Mouse (Mus musculus): ENCODE results near the gene Gpr137. TPM values are rescaled to one million over a fixed set of nuclear protein-coding genes. Genes with fewer than 3 reads are reported as not detected.

Gpr137 gene
- polyA plus RNA-seq, 1 experiment from 2014 or later = 20.8 TPM

GRCm38 (mm10) chr19:6937541-6938465 is 4.5 kb downstream of the Gpr137 start:
- H3K27ac ChIP-seq (replicated peaks in 1 of 2; ENCODE audit: control insufficient read depth in 1 of 2, insufficient read depth in 1 of 2, low read depth in 2 of 2, low read length in 2 of 2) = no peak overlapping the region
- peaks cover 9 to 25% of the 10 kb centered on the region in 2 experiments for H3K4me1 ChIP-seq (ENCODE audit: control insufficient read depth in 2 of 2, insufficient read depth in 2 of 2, low read length in 2 of 2)
- H3K4me3 ChIP-seq (ENCODE audit: control insufficient read depth in 1 of 2, insufficient read depth in 1 of 2, low read depth in 1 of 2, low read length in 2 of 2) = no peak overlapping the region
- 0 out of 2 replicates have a peak overlapping the region, but pooled peaks have one; percentile 2 for H3K9ac ChIP-seq (ENCODE audit: low read length)
- no peak overlapping the region for H3K4me2 ChIP-seq (ENCODE audit: low read length)
- no peak for ATAC-seq (ENCODE audit: insufficient number of reproducible peaks, insufficient read depth, low FRiP score, low read depth)
- no peaks in the 10 kb centered on the region for H3K9me3 ChIP-seq (ENCODE audit: control insufficient read depth, low read length)
- 0 out of 2 replicates have a peak, but pooled peaks cover 6% of the 10 kb centered on the region for H3K36me3 ChIP-seq (ENCODE audit: control insufficient read depth, insufficient read depth, low read length)
- H3K27me3 ChIP-seq (ENCODE audit: control insufficient read depth, insufficient read depth, low read length) = peaks cover 36% of the 10 kb centered on the region
- 77% methylated on average over 16 of the region's 16 CpGs for WGBS

- no peak overlapping the region for H3K27ac ChIP-seq (replicated peaks in 1 of 2; ENCODE audit: control insufficient read depth in 1 of 2, insufficient read depth in 1 of 2, low read depth in 2 of 2, low read length in 2 of 2)
- peaks cover 8 to 22% of the 10 kb centered on the region in 2 experiments for H3K4me1 ChIP-seq (ENCODE audit: control insufficient read depth in 2 of 2, insufficient read depth in 2 of 2, low read length in 2 of 2)
- WGBS = 16% methylated on average over 3 of the region's 3 CpGs
- H3K9ac ChIP-seq (ENCODE audit: low read length) = no peak overlapping the region
- H3K27me3 ChIP-seq (ENCODE audit: control insufficient read depth, insufficient read depth, low read length) = peaks cover 51% of the 10 kb centered on the region
- H3K4me2 ChIP-seq (ENCODE audit: low read length) = no peak overlapping the region
- 0 out of 2 replicates have a peak, but pooled peaks cover 6% of the 10 kb centered on the region for H3K36me3 ChIP-seq (ENCODE audit: control insufficient read depth, insufficient read depth, low read length)
- H3K9me3 ChIP-seq (ENCODE audit: control insufficient read depth, low read length) = no peaks in the 10 kb centered on the region
- no peak for ATAC-seq (ENCODE audit: insufficient number of reproducible peaks, insufficient read depth, low FRiP score, low read depth)
- H3K4me3 ChIP-seq (ENCODE audit: control insufficient read depth in 1 of 2, insufficient read depth in 1 of 2, low read depth in 1 of 2, low read length in 2 of 2) = no peak overlapping the region
Measured at GRCm38 (mm10) chr19:6936299-6936698, 6.0 kb downstream of the Gpr137 start.

DNA sequence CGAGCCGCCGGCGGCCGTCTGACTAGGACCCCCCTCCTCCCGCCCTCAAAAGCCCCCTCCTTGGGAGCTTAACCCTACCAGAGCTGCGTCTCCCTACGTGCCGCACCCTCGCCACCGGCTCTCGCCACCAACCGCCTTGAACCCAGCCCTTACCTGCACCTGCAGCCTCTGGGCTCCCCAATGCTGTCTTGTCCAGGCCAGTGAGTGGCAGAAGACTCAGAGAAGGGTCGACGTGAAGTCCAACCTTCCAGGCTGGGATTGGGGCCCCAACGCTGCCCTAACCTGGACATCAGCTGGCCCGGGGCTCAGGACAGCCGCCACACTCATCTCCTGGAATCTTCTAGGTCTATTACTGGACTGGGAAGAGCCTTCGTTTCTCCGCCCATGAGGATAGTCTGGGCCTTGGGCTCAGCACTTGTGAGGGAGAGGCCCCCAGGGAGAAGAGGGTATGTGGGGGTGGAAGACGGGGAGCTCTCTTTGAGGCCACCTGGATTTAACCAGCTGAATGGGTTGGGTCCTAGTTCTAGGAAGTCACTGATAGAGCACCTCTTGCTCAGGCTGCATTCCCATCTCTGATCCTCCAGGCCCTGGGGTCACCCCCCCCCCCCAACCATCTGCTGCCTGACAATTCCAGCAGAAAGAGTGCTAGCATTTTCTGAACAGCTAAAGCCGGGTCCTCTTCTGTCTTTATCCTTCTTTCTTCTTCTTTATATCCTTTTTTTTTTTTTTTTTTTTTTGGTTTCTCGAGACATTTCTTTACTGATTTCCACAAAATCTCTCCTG is 7.9 kb downstream of the Gpr137 start, which contains the start of gene Kcnk4:
Gene Kcnk4 (minus strand): TSS at position 321 of the 783 bp plus-strand sequence.
- WGBS = 8% methylated on average over 23 of the region's 23 CpGs
- H3K36me3 ChIP-seq (ENCODE audit: control insufficient read depth, insufficient read depth, low read length) = 0 out of 2 replicates have a peak, but pooled peaks cover 6% of the 10 kb centered on the region
- ATAC-seq (ENCODE audit: insufficient number of reproducible peaks, insufficient read depth, low FRiP score, low read depth) = no peak
- no peaks in the 10 kb centered on the region for H3K9me3 ChIP-seq (ENCODE audit: control insufficient read depth, low read length)
- peak within 1 kb of the TSS; percentile 38 to 48 for H3K4me3 ChIP-seq (ENCODE audit: control insufficient read depth in 1 of 2, insufficient read depth in 1 of 2, low read depth in 1 of 2, low read length in 2 of 2)
- peak within 1 kb of the TSS; percentile 64 for H3K9ac ChIP-seq (ENCODE audit: low read length)
- peak within 1 kb of the TSS; percentile 95 for H3K4me2 ChIP-seq (ENCODE audit: low read length)
- H3K4me1 ChIP-seq (ENCODE audit: control insufficient read depth in 2 of 2, insufficient read depth in 2 of 2, low read length in 2 of 2) = peaks cover 0 to 12% of the 10 kb centered on the region in 2 experiments; a peak in 3 of 4 replicates
- H3K27ac ChIP-seq (replicated peaks in 1 of 2; ENCODE audit: control insufficient read depth in 1 of 2, insufficient read depth in 1 of 2, low read depth in 2 of 2, low read length in 2 of 2) = no peak within 1 kb of the TSS
- H3K27me3 ChIP-seq (ENCODE audit: control insufficient read depth, insufficient read depth, low read length) = peaks cover 64% of the 10 kb centered on the region

DNA sequence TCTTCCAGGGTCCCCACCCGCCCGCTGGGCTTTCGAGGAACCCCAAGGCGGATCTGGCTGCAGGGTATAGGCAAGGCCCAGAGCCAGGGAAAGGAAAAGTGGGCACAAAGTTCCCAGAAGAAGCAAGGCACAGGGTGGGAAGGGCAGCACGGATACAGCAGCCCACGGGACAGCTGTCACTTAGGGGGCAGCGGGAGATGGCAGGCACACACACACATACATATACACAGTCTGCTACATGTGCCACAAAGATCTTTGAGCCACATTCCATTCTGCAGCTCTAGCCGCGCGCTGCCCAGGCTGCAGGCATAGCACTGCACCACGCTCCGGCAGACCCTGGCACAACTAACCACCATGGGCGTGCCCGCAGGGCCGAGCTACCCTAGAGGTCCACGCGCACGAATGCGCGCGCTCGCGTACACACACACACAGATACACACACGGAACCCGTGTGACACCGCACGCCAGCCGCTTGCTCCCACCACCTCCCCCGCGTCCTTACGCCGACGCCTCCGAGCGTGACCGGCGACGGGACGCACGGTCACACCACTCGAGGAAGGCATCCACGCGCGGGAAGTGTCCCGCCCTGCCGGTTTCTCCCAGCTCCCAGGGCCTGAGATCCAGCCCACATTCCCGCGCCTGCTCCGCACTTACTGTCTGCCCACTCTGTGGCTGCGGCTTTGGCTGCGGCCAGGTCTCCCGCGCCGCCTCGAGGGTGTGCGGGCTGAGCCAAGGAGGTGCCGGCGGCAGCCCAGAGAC is 8.7 kb downstream of the Gpr137 start:
- Histone ChIP-seq H3K4me2 (ENCODE audit: low read length) (peak overlapping the region; percentile 95), H3K4me1 (ENCODE audit: control insufficient read depth in 2 of 2, insufficient read depth in 2 of 2, low read length in 2 of 2) (peaks cover 0 to 12% of the 10 kb centered on the region in 2 experiments; a peak in 3 of 4 replicates), H3K36me3 (ENCODE audit: control insufficient read depth, insufficient read depth, low read length) (0 out of 2 replicates have a peak, but pooled peaks cover 6% of the 10 kb centered on the region), H3K27ac (replicated peaks in 1 of 2; ENCODE audit: control insufficient read depth in 1 of 2, insufficient read depth in 1 of 2, low read depth in 2 of 2, low read length in 2 of 2) (no peak overlapping the region), H3K27me3 (ENCODE audit: control insufficient read depth, insufficient read depth, low read length) (peaks cover 71% of the 10 kb centered on the region), H3K4me3 (ENCODE audit: control insufficient read depth in 1 of 2, insufficient read depth in 1 of 2, low read depth in 1 of 2, low read length in 2 of 2) (peak overlapping the region; percentile 38 to 48), H3K9ac (ENCODE audit: low read length) (peak overlapping the region; percentile 64), H3K9me3 (ENCODE audit: control insufficient read depth, low read length) (no peaks in the 10 kb centered on the region)
- no peak for ATAC-seq (ENCODE audit: insufficient number of reproducible peaks, insufficient read depth, low FRiP score, low read depth)
- 5% methylated on average over 58 of the region's 58 CpGs for WGBS

DNA sequence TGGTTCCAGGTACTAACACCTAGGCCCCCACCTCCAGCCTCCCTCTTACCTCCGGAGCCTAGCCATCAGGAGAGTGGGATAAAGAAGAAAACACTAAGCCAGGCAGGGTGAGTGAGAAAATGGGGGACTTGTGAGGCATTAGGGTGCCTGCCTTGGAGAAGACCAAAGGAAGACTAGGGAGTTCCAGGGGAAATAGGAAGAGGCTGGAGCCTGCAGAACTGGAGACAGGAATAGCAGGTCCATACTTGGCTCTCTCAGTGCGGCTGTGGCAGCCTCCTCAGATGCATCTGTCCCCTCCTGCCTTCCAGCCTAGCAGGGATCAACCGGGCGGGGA is 9.2 kb downstream of the Gpr137 start:
- H3K9me3 ChIP-seq (ENCODE audit: control insufficient read depth, low read length) = no peaks in the 10 kb centered on the region
- H3K4me1 ChIP-seq (ENCODE audit: control insufficient read depth in 2 of 2, insufficient read depth in 2 of 2, low read length in 2 of 2) = peaks cover 0 to 12% of the 10 kb centered on the region in 2 experiments; a peak in 3 of 4 replicates
- peak overlapping the region; percentile 95 for H3K4me2 ChIP-seq (ENCODE audit: low read length)
- 32% methylated on average over 4 of the region's 4 CpGs for WGBS
- ATAC-seq (ENCODE audit: insufficient number of reproducible peaks, insufficient read depth, low FRiP score, low read depth) = no peak
- peaks cover 76% of the 10 kb centered on the region for H3K27me3 ChIP-seq (ENCODE audit: control insufficient read depth, insufficient read depth, low read length)
- H3K27ac ChIP-seq (replicated peaks in 1 of 2; ENCODE audit: control insufficient read depth in 1 of 2, insufficient read depth in 1 of 2, low read depth in 2 of 2, low read length in 2 of 2) = no peak overlapping the region
- H3K36me3 ChIP-seq (ENCODE audit: control insufficient read depth, insufficient read depth, low read length) = 0 out of 2 replicates have a peak, but pooled peaks cover 4% of the 10 kb centered on the region
- peak overlapping the region in 1 of 2 experiments; percentile 48; a peak in 1 of 4 replicates for H3K4me3 ChIP-seq (ENCODE audit: control insufficient read depth in 1 of 2, insufficient read depth in 1 of 2, low read depth in 1 of 2, low read length in 2 of 2)
- H3K9ac ChIP-seq (ENCODE audit: low read length) = 0 out of 2 replicates have a peak overlapping the region, but pooled peaks have one; percentile 64

DNA sequence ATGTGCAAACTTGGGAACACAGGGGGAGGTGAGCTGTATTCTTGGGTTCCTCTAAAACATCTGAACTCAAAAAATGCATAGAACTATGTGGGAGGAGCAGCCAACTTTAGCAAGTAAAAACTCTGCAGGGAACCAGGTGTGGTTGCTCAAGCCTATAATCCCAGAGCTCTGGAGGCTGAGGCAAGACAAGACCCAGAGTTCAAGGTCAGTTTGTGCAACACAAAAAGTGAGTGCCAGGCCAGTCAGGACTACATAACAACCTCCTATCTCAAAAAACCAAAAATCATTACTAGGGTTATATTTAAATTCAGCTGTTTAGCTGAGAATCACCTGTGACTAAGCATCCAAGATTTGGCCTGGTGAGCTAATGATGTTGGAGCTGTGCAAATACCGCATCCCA is 10.3 kb downstream of the Gpr137 start:
- no peak overlapping the region for H3K4me2 ChIP-seq (ENCODE audit: low read length)
- no peak overlapping the region for H3K27ac ChIP-seq (replicated peaks in 1 of 2; ENCODE audit: control insufficient read depth in 1 of 2, insufficient read depth in 1 of 2, low read depth in 2 of 2, low read length in 2 of 2)
- H3K27me3 ChIP-seq (ENCODE audit: control insufficient read depth, insufficient read depth, low read length) = peaks cover 86% of the 10 kb centered on the region
- no peak overlapping the region for H3K9ac ChIP-seq (ENCODE audit: low read length)
- peaks cover 0 to 14% of the 10 kb centered on the region in 2 experiments; a peak in 3 of 4 replicates for H3K4me1 ChIP-seq (ENCODE audit: control insufficient read depth in 2 of 2, insufficient read depth in 2 of 2, low read length in 2 of 2)
- WGBS = 56% methylated on average over 1 of the region's 1 CpGs
- no peak overlapping the region for H3K4me3 ChIP-seq (ENCODE audit: control insufficient read depth in 1 of 2, insufficient read depth in 1 of 2, low read depth in 1 of 2, low read length in 2 of 2)
- no peaks in the 10 kb centered on the region for H3K36me3 ChIP-seq (ENCODE audit: control insufficient read depth, insufficient read depth, low read length)
- no peak for ATAC-seq (ENCODE audit: insufficient number of reproducible peaks, insufficient read depth, low FRiP score, low read depth)
- no peaks in the 10 kb centered on the region for H3K9me3 ChIP-seq (ENCODE audit: control insufficient read depth, low read length)

DNA sequence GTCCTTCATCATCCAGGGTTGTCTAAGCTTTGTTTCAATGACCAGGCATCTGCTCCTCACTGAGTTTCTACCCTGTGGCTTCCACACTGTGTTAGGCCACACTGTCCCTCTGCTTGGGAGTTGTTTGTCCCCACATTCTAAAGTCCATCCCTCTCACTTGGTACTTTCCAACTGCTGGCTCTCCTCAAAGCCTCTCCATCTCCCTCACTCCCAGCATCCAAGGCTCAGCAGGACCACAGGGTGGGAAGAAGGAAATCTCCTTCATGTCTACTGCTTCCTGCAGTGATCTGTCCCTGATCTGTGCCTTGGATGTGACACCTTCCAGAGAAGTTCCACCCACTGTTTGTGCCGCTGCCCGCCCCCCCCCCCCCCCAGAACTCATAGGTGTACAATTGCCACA is 11.3 kb downstream of the Gpr137 start:
- WGBS = 6% methylated on average over 2 of the region's 2 CpGs
- no peaks in the 10 kb centered on the region for H3K36me3 ChIP-seq (ENCODE audit: control insufficient read depth, insufficient read depth, low read length)
- peaks cover 92% of the 10 kb centered on the region for H3K27me3 ChIP-seq (ENCODE audit: control insufficient read depth, insufficient read depth, low read length)
- H3K4me3 ChIP-seq (ENCODE audit: control insufficient read depth in 1 of 2, insufficient read depth in 1 of 2, low read depth in 1 of 2, low read length in 2 of 2) = no peak overlapping the region
- H3K4me2 ChIP-seq (ENCODE audit: low read length) = no peak overlapping the region
- H3K4me1 ChIP-seq (ENCODE audit: control insufficient read depth in 2 of 2, insufficient read depth in 2 of 2, low read length in 2 of 2) = peaks cover 0 to 23% of the 10 kb centered on the region in 2 experiments; a peak in 3 of 4 replicates
- no peak overlapping the region for H3K27ac ChIP-seq (replicated peaks in 1 of 2; ENCODE audit: control insufficient read depth in 1 of 2, insufficient read depth in 1 of 2, low read depth in 2 of 2, low read length in 2 of 2)
- H3K9me3 ChIP-seq (ENCODE audit: control insufficient read depth, low read length) = peaks cover 4% of the 10 kb centered on the region; the same call in 1 of the 2 replicates
- ATAC-seq (ENCODE audit: insufficient number of reproducible peaks, insufficient read depth, low FRiP score, low read depth) = no peak
- H3K9ac ChIP-seq (ENCODE audit: low read length) = no peak overlapping the region

All from heart, embryonic 14.5 days (tissue).